26 mouse cellular contexts compared by ENCODE assay signal in genomic region chr6:121325298-121325697, GRCm38 (mm10). TPM values are rescaled to one million over a fixed set of nuclear protein-coding genes. Genes with fewer than 3 reads are reported as not detected.
DNase-seq lines count a peak whose midpoint lies in the region; ATAC-seq and TF ChIP-seq lines count a peak whose summit lies in the region.
"Had no signal": no experiment of that assay in that cellular context is flagged by ENCODE, and none has a peak within 500 bp of the region (broad histone marks: within the 10 kb centered on the region; RNA-seq: fewer than 3 reads in every experiment).

No protein-coding gene starts in this region.

- H3K4me1 ChIP-seq in forebrain, embryonic 15.5 days: peaks cover 23% of the 10 kb centered on the region
- H3K4me1 ChIP-seq in forebrain, embryonic 10.5 days: peaks cover 39% of the 10 kb centered on the region
- no peaks in the 10 kb centered on the region for H3K4me1 ChIP-seq in forebrain, postnatal 0 days (ENCODE audit: insufficient read depth)
- H3K4me1 ChIP-seq in forebrain, embryonic 12.5 days: peaks cover 10% of the 10 kb centered on the region

- H3K27me3 ChIP-seq in forebrain, embryonic 15.5 days: no peaks in the 10 kb centered on the region
- peaks cover 9% of the 10 kb centered on the region; the same call in 1 of the 2 replicates for H3K27me3 ChIP-seq in forebrain, embryonic 10.5 days (ENCODE audit: poor library complexity, severe bottlenecking)
- H3K27me3 ChIP-seq in forebrain, postnatal 0 days (ENCODE audit: insufficient read depth, low read length): no peaks in the 10 kb centered on the region
- no peaks in the 10 kb centered on the region for H3K27me3 ChIP-seq in forebrain, embryonic 12.5 days
- H3K27me3 ChIP-seq: embryonic facial prominence, embryonic 13.5 days; embryonic facial prominence, embryonic 15.5 days; forebrain, embryonic 13.5 days had no signal

- no peak overlapping the region for H3K27ac ChIP-seq in forebrain, embryonic 15.5 days (replicated peaks)
- no peak overlapping the region for H3K27ac ChIP-seq in forebrain, embryonic 10.5 days
- H3K27ac ChIP-seq in forebrain, postnatal 0 days (ENCODE audit: low read depth, low read length): no peak overlapping the region
- no peak overlapping the region for H3K27ac ChIP-seq in forebrain, embryonic 12.5 days
- H3K27ac ChIP-seq: embryonic facial prominence, embryonic 13.5 days; embryonic facial prominence, embryonic 15.5 days; forebrain, embryonic 13.5 days had no signal

- H3K9me3 ChIP-seq in forebrain, embryonic 15.5 days: no peaks in the 10 kb centered on the region
- no peaks in the 10 kb centered on the region for H3K9me3 ChIP-seq in forebrain, embryonic 10.5 days
- H3K9me3 ChIP-seq in forebrain, postnatal 0 days (ENCODE audit: low read length): no peaks in the 10 kb centered on the region
- H3K9me3 ChIP-seq in forebrain, embryonic 12.5 days: no peaks in the 10 kb centered on the region
- H3K9me3 ChIP-seq: embryonic facial prominence, embryonic 13.5 days; embryonic facial prominence, embryonic 15.5 days; forebrain, embryonic 13.5 days; G1E had no signal

- no peaks in the 10 kb centered on the region for H3K36me3 ChIP-seq in forebrain, embryonic 15.5 days
- no peaks in the 10 kb centered on the region for H3K36me3 ChIP-seq in forebrain, embryonic 10.5 days (replicated peaks)
- H3K36me3 ChIP-seq in forebrain, postnatal 0 days (ENCODE audit: insufficient read depth): no peaks in the 10 kb centered on the region
- no peaks in the 10 kb centered on the region for H3K36me3 ChIP-seq in forebrain, embryonic 12.5 days (replicated peaks)
- H3K36me3 ChIP-seq: embryonic facial prominence, embryonic 13.5 days; embryonic facial prominence, embryonic 15.5 days; G1E had no signal

- peak; percentile 42; the same call in 1 of the 2 replicates for ATAC-seq in forebrain, embryonic 15.5 days (replicated peaks)
- peak; percentile 68 for ATAC-seq in forebrain, postnatal 0 days
- ATAC-seq in forebrain, embryonic 12.5 days (ENCODE audit: low FRiP score): no peak
- no peak for ATAC-seq in erythroid progenitor cell, adult 5-6 weeks (replicated peaks; ENCODE audit: low FRiP score, poor library complexity, severe bottlenecking)
- ATAC-seq: activated CD4-positive, CD25-positive, alpha-beta regulatory T cell, adult 4 months; CD4-positive, CD25-positive, alpha-beta regulatory T cell, adult 4 months; forebrain, embryonic 13.5 days; Patski had no signal

- DNase-seq in forebrain, embryonic 10.5 days (ENCODE audit: extremely low spot score, low spot score): no peak
- DNase-seq in forebrain, postnatal 0 days: peak; percentile 60
- DNase-seq: adrenal gland, adult 8-10 months; adrenal gland, postnatal 14 days; adrenal gland, postnatal 36 days; B cell, adult 2 months; cerebellum, adult 11 months; cerebellum, adult 18-20 months; cerebellum, adult 8-10 months; cerebellum, adult 9-11 months; cerebellum, postnatal 14 days; cerebellum, postnatal 36 days; embryo, embryonic 11 days had no signal

- H3K4me2 ChIP-seq in forebrain, embryonic 15.5 days (replicated peaks): no peak overlapping the region
- H3K4me2 ChIP-seq in forebrain, postnatal 0 days (ENCODE audit: low read depth): no peak overlapping the region
- H3K4me2 ChIP-seq in forebrain, embryonic 12.5 days: no peak overlapping the region
- H3K4me2 ChIP-seq: embryonic facial prominence, embryonic 13.5 days; embryonic facial prominence, embryonic 15.5 days; forebrain, embryonic 13.5 days had no signal

- TF ChIP-seq CTCF in forebrain, postnatal 0 days (IDR thresholded peaks at IDR 0.05; ENCODE audit: low read depth): no peak

- 69% methylated on average over 3 of the region's 3 CpGs for WGBS in forebrain, embryonic 15.5 days
- 80% methylated on average over 3 of the region's 3 CpGs for WGBS in forebrain, embryonic 10.5 days
- WGBS in forebrain, postnatal 0 days: 63% methylated on average over 3 of the region's 3 CpGs
- WGBS in forebrain, embryonic 12.5 days: 92% methylated on average over 1 of the region's 3 CpGs

- no peak overlapping the region for H3K9ac ChIP-seq in forebrain, embryonic 15.5 days (replicated peaks)
- no peak overlapping the region for H3K9ac ChIP-seq in forebrain, postnatal 0 days
- no peak overlapping the region for H3K9ac ChIP-seq in forebrain, embryonic 12.5 days
- H3K9ac ChIP-seq: embryonic facial prominence, embryonic 13.5 days; embryonic facial prominence, embryonic 15.5 days; forebrain, embryonic 13.5 days had no signal

- no peak overlapping the region for H3K4me3 ChIP-seq in forebrain, embryonic 15.5 days
- no peak overlapping the region for H3K4me3 ChIP-seq in forebrain, embryonic 10.5 days
- H3K4me3 ChIP-seq in forebrain, postnatal 0 days (ENCODE audit: low read depth, low read length): no peak overlapping the region
- no peak overlapping the region for H3K4me3 ChIP-seq in forebrain, embryonic 12.5 days (replicated peaks)
- H3K4me3 ChIP-seq: embryonic facial prominence, embryonic 13.5 days; embryonic facial prominence, embryonic 15.5 days; erythroblast, embryonic 14.5 days; forebrain, embryonic 13.5 days had no signal

RNA-seq across cellular contexts. Expression of gene Slc6a12, which starts 17.6 kb away (rescaled TPM):
- 0.47 and 0.49 TPM in 2 replicates for polyA plus RNA-seq in forebrain, embryonic 15.5 days (2015; fragmentation: Nextera tagmentation; extraction: Ambion mirVana)
- 0.19 TPM in 1 of 2 replicates, not detected in the other for polyA plus RNA-seq in forebrain, embryonic 10.5 days (2016; fragmentation: Nextera tagmentation; extraction: Ambion mirVana)
- total RNA-seq in forebrain, postnatal 0 days (2014; rRNA removed): 5.0 and 5.6 TPM in 2 replicates
- polyA plus RNA-seq in forebrain, postnatal 0 days (2015; fragmentation: Nextera tagmentation; extraction: Ambion mirVana): 2.1 and 2.8 TPM in 2 replicates
- 0.08 TPM in 1 of 2 replicates, not detected in the other for polyA plus RNA-seq in forebrain, embryonic 12.5 days (2016; fragmentation: Nextera tagmentation; extraction: Ambion mirVana)
- total RNA-seq in erythroid progenitor cell, adult 5-6 weeks (2015; ENCODE audit: low replicate concordance): not detected in 2 replicates
- not detected in 2 replicates for total RNA-seq in erythroid progenitor cell, adult 5-6 weeks (2017; ENCODE audit: low replicate concordance)
- total RNA-seq: common myeloid progenitor, adult 5-6 weeks; G1E had no signal
- polyA plus RNA-seq: activated CD4-positive, CD25-positive, alpha-beta regulatory T cell, adult 4 months; CD4-positive, CD25-positive, alpha-beta regulatory T cell, adult 4 months; embryonic facial prominence, embryonic 11.5 days; embryonic facial prominence, embryonic 13.5 days; embryonic facial prominence, embryonic 15.5 days; erythroblast, embryonic 14.5 days; G1E had no signal

RNA-seq across cellular contexts. Expression of gene Slc6a13, which starts 25.3 kb away (rescaled TPM):
- polyA plus RNA-seq in forebrain, embryonic 15.5 days (2015; fragmentation: Nextera tagmentation; extraction: Ambion mirVana): 16.4 and 18.6 TPM in 2 replicates
- polyA plus RNA-seq in forebrain, embryonic 10.5 days (2016; fragmentation: Nextera tagmentation; extraction: Ambion mirVana): 1.5 and 2.4 TPM in 2 replicates
- 40.2 and 45.7 TPM in 2 replicates for total RNA-seq in forebrain, postnatal 0 days (2014; rRNA removed)
- polyA plus RNA-seq in forebrain, postnatal 0 days (2015; fragmentation: Nextera tagmentation; extraction: Ambion mirVana): 43.5 and 45.9 TPM in 2 replicates
- polyA plus RNA-seq in forebrain, embryonic 12.5 days (2016; fragmentation: Nextera tagmentation; extraction: Ambion mirVana): 1.6 and 2.1 TPM in 2 replicates
- total RNA-seq in erythroid progenitor cell, adult 5-6 weeks (2015; ENCODE audit: low replicate concordance): 2.2 TPM in 1 of 2 replicates, not detected in the other
- 3.3 TPM in 1 of 2 replicates, not detected in the other for total RNA-seq in erythroid progenitor cell, adult 5-6 weeks (2017; ENCODE audit: low replicate concordance)
- polyA plus RNA-seq: Patski had no signal

Comparison
In these comparisons a context has a peak if more than half of its experiments do, and no peak if none do; other contexts are left out.
1. ATAC-seq: peak in forebrain, embryonic 15.5 days (single experiment) and forebrain, postnatal 0 days (single experiment); none in forebrain, embryonic 12.5 days (single experiment) and erythroid progenitor cell, adult 5-6 weeks (single experiment).